Mouse (Mus musculus) neural tube, embryonic 13.5 days (tissue): ENCODE measurements around the gene Vmn1r120. TPM values are rescaled to one million over a fixed set of nuclear protein-coding genes. Genes with fewer than 3 reads are reported as not detected.
"Not testable (repeated sequence)": the region's sequence is repeated elsewhere in the genome, so short reads cannot be mapped to it uniquely, and the experiment has no call there.

Experiments used
- ATAC-seq: fragments of 200-750 bp; cut with Nextera tagmentation; 2 replicates; pipeline ENCODE4 v1.8.0; 2017; ENCODE audit warnings: low read depth, mild to moderate bottlenecking, moderate TSS enrichment, moderate library complexity
- H3K27ac ChIP-seq: fragments of 300-500 bp; sonication (generic); replicated peaks from 2 replicates; pipeline ENCODE4 v1.5.1; 2015; ENCODE audit warnings: moderate library complexity, mild to moderate bottlenecking, inconsistent platforms
- H3K27me3 ChIP-seq: fragments of 300-500 bp; sonication (generic); 2 replicates; pipeline ENCODE4 v1.6.1; 2015; ENCODE audit warnings: mild to moderate bottlenecking, inconsistent platforms
- H3K36me3 ChIP-seq: fragments of 300-500 bp; sonication (generic); 2 replicates; pipeline ENCODE4 v1.6.1; 2015; ENCODE audit warnings: mild to moderate bottlenecking, inconsistent platforms
- H3K4me1 ChIP-seq: fragments of 300-500 bp; sonication (generic); replicated peaks from 2 replicates; pipeline ENCODE4 v1.6.1; 2015; ENCODE audit warnings: inconsistent platforms
- H3K4me2 ChIP-seq: fragments of 300-500 bp; sonication (generic); 2 replicates; pipeline ENCODE4 v1.6.1; 2015; ENCODE audit warnings: inconsistent platforms, mild to moderate bottlenecking, moderate library complexity
- H3K4me3 ChIP-seq: fragments of 300-500 bp; sonication (generic); 2 replicates; pipeline ENCODE4 v1.5.1; 2015; ENCODE audit warnings: mild to moderate bottlenecking, inconsistent platforms
- H3K9ac ChIP-seq: fragments of 300-500 bp; sonication (generic); 2 replicates; pipeline ENCODE4 v1.6.1; 2015; ENCODE audit warnings: moderate library complexity, mild to moderate bottlenecking, inconsistent platforms
- H3K9me3 ChIP-seq: fragments of 300-500 bp; sonication (generic); 2 replicates; pipeline ENCODE4 v1.6.1; 2016; ENCODE audit warnings: inconsistent platforms
- WGBS: fragments of 180-500 bp; shearing (Covaris S2); methylation state at CpG from one replicate; pipeline ENCODE4 v1.1.7; 2015; 5-methylcytosine and 5-hydroxymethylcytosine counted together
- polyA plus RNA-seq: library from polyadenylated mRNA; unstranded; fragments of >200 nt; fragmentation: Nextera tagmentation; extraction: Ambion mirVana; gene quantifications from 2 replicates; pipeline ENCODE4 v1.2.1, GENCODE M21; 2015

The Vmn1r120 gene
- polyA plus RNA-seq, result not detected in 2 replicates

- ATAC-seq, H3K4me1 ChIP-seq: not testable (repeated sequence)
- 82% methylated on average over 1 of the region's 1 CpGs for WGBS
These were observed at the start of gene Vmn1r120 for GRCm38 (mm10) chr7:21053684-21054083. Gene Vmn1r120 (minus strand): TSS chr7:21053784.

GRCm38 (mm10) chr7:21098413-21098812 lies 44.8 kb upstream of the Vmn1r120 start, which contains the start of gene Vmn1r121:
Gene Vmn1r121 (minus strand): TSS chr7:21098513.
- 70% methylated on average over 5 of the region's 5 CpGs for whole genome bisulfite sequencing
- not testable (repeated sequence) for H3K4me2 ChIP-seq, H3K4me1 ChIP-seq, H3K4me3 ChIP-seq, H3K9me3 ChIP-seq, H3K36me3 ChIP-seq, H3K9ac ChIP-seq, H3K27me3 ChIP-seq, H3K27ac ChIP-seq, ATAC-seq

More at GRCm38 (mm10) chr7:21053684-21054083, at the start of gene Vmn1r120:
- not testable (repeated sequence) for H3K36me3 ChIP-seq, H3K4me3 ChIP-seq, H3K4me2 ChIP-seq, H3K9me3 ChIP-seq, H3K27ac ChIP-seq, H3K27me3 ChIP-seq, H3K9ac ChIP-seq

GRCm38 (mm10) chr7:21012355-21012754 lies 41.2 kb downstream of the Vmn1r120 start, which contains the start of gene Vmn1r119:
Gene Vmn1r119 (minus strand): TSS chr7:21012455.
- H3K27ac ChIP-seq, ATAC-seq: not testable (repeated sequence)

More at GRCm38 (mm10) chr7:21012355-21012754, 41.2 kb downstream of the Vmn1r120 start, which contains the start of gene Vmn1r119:
- H3K4me1 ChIP-seq, H3K9ac ChIP-seq, H3K9me3 ChIP-seq, H3K36me3 ChIP-seq, H3K4me3 ChIP-seq, H3K27me3 ChIP-seq, H3K4me2 ChIP-seq: not testable (repeated sequence)
- WGBS, result no CpG with 5 or more reads among the region's 2 CpGs

Other genes with a start within 250 kb of the Vmn1r120 start
- not detected in 2 replicates for gene Vmn1r114, start 241.6 kb downstream of the Vmn1r120 start, polyA plus RNA-seq
- not detected in 2 replicates for gene Vmn1r115, start 208.8 kb downstream of the Vmn1r120 start, polyA plus RNA-seq
- not detected in 2 replicates for gene Vmn1r116, start 181.5 kb downstream of the Vmn1r120 start, polyA plus RNA-seq
- gene Vmn1r117, start 169.7 kb downstream of the Vmn1r120 start, polyA plus RNA-seq, result not detected in 2 replicates
- gene Vmn1r118, start 141.4 kb downstream of the Vmn1r120 start, polyA plus RNA-seq, result not detected in 2 replicates
- not detected in 2 replicates for gene Vmn1r119, start 41.3 kb downstream of the Vmn1r120 start, polyA plus RNA-seq
- gene Vmn1r121, start 44.7 kb upstream of the Vmn1r120 start, polyA plus RNA-seq, result not detected in 2 replicates
- not detected in 2 replicates for gene Vmn1r122, start 80.3 kb upstream of the Vmn1r120 start, polyA plus RNA-seq
- gene Vmn1r123, start 108.4 kb upstream of the Vmn1r120 start, polyA plus RNA-seq, result not detected in 2 replicates
- not detected in 2 replicates for gene Gm5157, start 136.6 kb upstream of the Vmn1r120 start, polyA plus RNA-seq
- gene Vmn1r124, start 206.8 kb upstream of the Vmn1r120 start, polyA plus RNA-seq, result not detected in 2 replicates
- gene Vmn1r125, start 218.4 kb upstream of the Vmn1r120 start, polyA plus RNA-seq, result not detected in 2 replicates
- gene Vmn1r126, start 247.7 kb upstream of the Vmn1r120 start, polyA plus RNA-seq, result not detected in 2 replicates